Mouse (Mus musculus) neural tube, embryonic 12.5 days (tissue): ENCODE data around the gene Pomp. TPM values are rescaled to one million over a fixed set of nuclear protein-coding genes. Genes with fewer than 3 reads are reported as not detected.
"Not testable (repeated sequence)": the region's sequence is repeated elsewhere in the genome, so short reads cannot be mapped to it uniquely, and the experiment has no call there.

Experiments
- ATAC-seq: fragments of 200-750 bp; cut with Nextera tagmentation; 2 replicates; pipeline ENCODE4 v1.8.0; 2017; ENCODE audit warnings: low read depth, mild to moderate bottlenecking, moderate TSS enrichment, moderate library complexity; ENCODE audit not compliant: low FRiP score
- H3K27ac ChIP-seq: fragments of 300-500 bp; sonication (generic); 2 replicates; pipeline ENCODE4 v1.5.1; 2016
- H3K27me3 ChIP-seq: fragments of 300-500 bp; sonication (generic); replicated peaks from 2 replicates; pipeline ENCODE4 v1.6.1; 2016; ENCODE audit warnings: mild to moderate bottlenecking
- H3K36me3 ChIP-seq: fragments of 300-500 bp; sonication (generic); 2 replicates; pipeline ENCODE4 v1.6.1; 2016; ENCODE audit warnings: mild to moderate bottlenecking
- H3K4me1 ChIP-seq: fragments of 300-500 bp; sonication (generic); 2 replicates; pipeline ENCODE4 v1.6.1; 2016
- H3K4me2 ChIP-seq: fragments of 300-500 bp; sonication (generic); replicated peaks from 2 replicates; pipeline ENCODE4 v1.6.1; 2016; ENCODE audit warnings: mild to moderate bottlenecking
- H3K4me3 ChIP-seq: fragments of 300-500 bp; sonication (generic); 2 replicates; pipeline ENCODE4 v1.5.1; 2016
- H3K9ac ChIP-seq: fragments of 300-500 bp; sonication (generic); 2 replicates; pipeline ENCODE4 v1.6.1; 2016; ENCODE audit warnings: mild to moderate bottlenecking
- H3K9me3 ChIP-seq: fragments of 300-500 bp; sonication (generic); 2 replicates; pipeline ENCODE4 v1.6.1; 2016; ENCODE audit warnings: mild to moderate bottlenecking
- WGBS: fragments of 180-500 bp; shearing (Covaris S2); methylation state at CpG from one replicate; pipeline ENCODE4 v1.1.7; 2016; 5-methylcytosine and 5-hydroxymethylcytosine counted together
- polyA plus RNA-seq: library from polyadenylated mRNA; unstranded; fragments of >200 nt; fragmentation: Nextera tagmentation; extraction: Ambion mirVana; gene quantifications from 2 replicates; pipeline ENCODE4 v1.2.1, GENCODE M21; 2016

Gene Pomp
- polyA plus RNA-seq, 1 experiment from 2014 or later = 521 TPM

- Histone ChIP-seq H3K4me1 (peaks cover 14% of the 10 kb centered on the region; the same call in 1 of the 2 replicates), H3K9ac (peak within 1 kb of the TSS; percentile 58), H3K9me3 (no peaks in the 10 kb centered on the region), H3K4me2 (peak within 1 kb of the TSS; percentile 89), H3K36me3 (no peaks in the 10 kb centered on the region), H3K4me3 (peak within 1 kb of the TSS; percentile 62), H3K27me3 (peaks cover 10% of the 10 kb centered on the region), H3K27ac (no peak within 1 kb of the TSS)
- under 1% methylated on average over 47 of the region's 47 CpGs for WGBS
- peak; percentile 98 for ATAC-seq
These were observed 34.3 kb downstream of the Pomp start, which contains the start of gene Slc46a3 for GRCm38 (mm10) chr5:147894455-147895076. Gene Slc46a3 (minus strand): TSS chr5:147894815.

- no peak for ATAC-seq
- H3K27me3 ChIP-seq = peaks cover 10% of the 10 kb centered on the region
- no peak overlapping the region for H3K27ac ChIP-seq
- peaks cover 14% of the 10 kb centered on the region; the same call in 1 of the 2 replicates for H3K4me1 ChIP-seq
- no peaks in the 10 kb centered on the region for H3K9me3 ChIP-seq
- 25% methylated on average over 16 of the region's 16 CpGs for WGBS
- no peak overlapping the region for H3K9ac ChIP-seq
- H3K4me2 ChIP-seq = peak overlapping the region; percentile 89
- peak overlapping the region; percentile 62 for H3K4me3 ChIP-seq
- H3K36me3 ChIP-seq = no peaks in the 10 kb centered on the region
These were observed 35.4 kb downstream of the Pomp start for GRCm38 (mm10) chr5:147895436-147896198.

GRCm38 (mm10) chr5:147896501-147896900 lies 36.2 kb downstream of the Pomp start:
- not testable (repeated sequence) for H3K9ac ChIP-seq
- 82% methylated on average over 4 of the region's 4 CpGs for WGBS

GRCm38 (mm10) chr5:147898254-147898653 lies 38.0 kb downstream of the Pomp start:
- Histone ChIP-seq H3K9ac (no peak overlapping the region), H3K4me1 (peaks cover 8% of the 10 kb centered on the region; the same call in 1 of the 2 replicates), H3K36me3 (no peaks in the 10 kb centered on the region), H3K27ac (no peak overlapping the region), H3K4me2 (no peak overlapping the region), H3K9me3 (no peaks in the 10 kb centered on the region), H3K27me3 (peaks cover 4% of the 10 kb centered on the region), H3K4me3 (no peak overlapping the region)
- 82% methylated on average over 2 of the region's 2 CpGs for WGBS
- no peak for ATAC-seq

More at GRCm38 (mm10) chr5:147896501-147896900, 36.2 kb downstream of the Pomp start:
- H3K4me3 ChIP-seq, H3K4me2 ChIP-seq, ATAC-seq, H3K27ac ChIP-seq, H3K9me3 ChIP-seq, H3K36me3 ChIP-seq: not testable (repeated sequence)
- Histone ChIP-seq H3K4me1 (peaks cover 14% of the 10 kb centered on the region; the same call in 1 of the 2 replicates), H3K27me3 (peaks cover 10% of the 10 kb centered on the region)

- Histone ChIP-seq H3K36me3 (no peaks in the 10 kb centered on the region), H3K9ac (no peak overlapping the region), H3K4me1 (peaks cover 6% of the 10 kb centered on the region; the same call in 1 of the 2 replicates), H3K9me3 (no peaks in the 10 kb centered on the region), H3K27ac (no peak overlapping the region), H3K4me2 (no peak overlapping the region), H3K4me3 (no peak overlapping the region), H3K27me3 (no peaks in the 10 kb centered on the region)
- ATAC-seq = no peak
- WGBS = 69% methylated on average over 4 of the region's 4 CpGs
These were observed 38.8 kb downstream of the Pomp start for GRCm38 (mm10) chr5:147898968-147899549.

GRCm38 (mm10) chr5:147902008-147902757 lies 41.9 kb downstream of the Pomp start:
- ATAC-seq = no peak
- H3K9ac ChIP-seq = no peak overlapping the region
- no peak overlapping the region for H3K4me2 ChIP-seq

GRCm38 (mm10) chr5:147903166-147903565 lies 42.9 kb downstream of the Pomp start:
- no peak overlapping the region for H3K4me3 ChIP-seq
- no peaks in the 10 kb centered on the region for H3K36me3 ChIP-seq
- no peak overlapping the region for H3K4me2 ChIP-seq
- no peaks in the 10 kb centered on the region for H3K4me1 ChIP-seq
- ATAC-seq = no peak
- H3K9ac ChIP-seq = no peak overlapping the region
- no peak overlapping the region for H3K27ac ChIP-seq
- H3K27me3 ChIP-seq = no peaks in the 10 kb centered on the region
- no peaks in the 10 kb centered on the region for H3K9me3 ChIP-seq
- WGBS = 89% methylated on average over 9 of the region's 9 CpGs

More at GRCm38 (mm10) chr5:147902008-147902757, 41.9 kb downstream of the Pomp start:
- H3K4me1 ChIP-seq = no peaks in the 10 kb centered on the region
- no peaks in the 10 kb centered on the region for H3K9me3 ChIP-seq
- H3K36me3 ChIP-seq = no peaks in the 10 kb centered on the region
- no peaks in the 10 kb centered on the region for H3K27me3 ChIP-seq
- no peak overlapping the region for H3K4me3 ChIP-seq
- no peak overlapping the region for H3K27ac ChIP-seq
- 89% methylated on average over 15 of the region's 15 CpGs for WGBS

GRCm38 (mm10) chr5:147907144-147907543 lies 46.9 kb downstream of the Pomp start:
- Histone ChIP-seq H3K4me2 (no peak overlapping the region), H3K9ac (no peak overlapping the region), H3K9me3 (no peaks in the 10 kb centered on the region), H3K36me3 (no peaks in the 10 kb centered on the region), H3K27ac (no peak overlapping the region), H3K27me3 (no peaks in the 10 kb centered on the region), H3K4me1 (no peaks in the 10 kb centered on the region), H3K4me3 (no peak overlapping the region)
- WGBS = 53% methylated on average over 11 of the region's 11 CpGs
- no peak for ATAC-seq

GRCm38 (mm10) chr5:147907851-147908250 lies 47.6 kb downstream of the Pomp start:
- no peaks in the 10 kb centered on the region for H3K4me1 ChIP-seq
- H3K9ac ChIP-seq = no peak overlapping the region
- 79% methylated on average over 8 of the region's 8 CpGs for WGBS
- H3K27me3 ChIP-seq = no peaks in the 10 kb centered on the region
- no peak overlapping the region for H3K4me2 ChIP-seq
- H3K36me3 ChIP-seq = no peaks in the 10 kb centered on the region
- ATAC-seq = no peak
- no peak overlapping the region for H3K27ac ChIP-seq
- no peaks in the 10 kb centered on the region for H3K9me3 ChIP-seq
- no peak overlapping the region for H3K4me3 ChIP-seq

GRCm38 (mm10) chr5:147910807-147911509 lies 50.7 kb downstream of the Pomp start:
- Histone ChIP-seq H3K9ac (no peak overlapping the region), H3K4me3 (no peak overlapping the region), H3K27ac (no peak overlapping the region), H3K4me1 (no peaks in the 10 kb centered on the region), H3K9me3 (no peaks in the 10 kb centered on the region), H3K27me3 (no peaks in the 10 kb centered on the region), H3K36me3 (no peaks in the 10 kb centered on the region), H3K4me2 (no peak overlapping the region)
- no peak for ATAC-seq
- 89% methylated on average over 12 of the region's 12 CpGs for WGBS

- Histone ChIP-seq H3K36me3 (no peaks in the 10 kb centered on the region), H3K27me3 (no peaks in the 10 kb centered on the region)
- 80% methylated on average over 5 of the region's 5 CpGs for WGBS
These were observed 51.5 kb downstream of the Pomp start for GRCm38 (mm10) chr5:147911744-147912143.

More at GRCm38 (mm10) chr5:147911744-147912143, 51.5 kb downstream of the Pomp start:
- Histone ChIP-seq H3K4me1 (no peaks in the 10 kb centered on the region), H3K9me3 (no peaks in the 10 kb centered on the region), H3K27ac (no peak overlapping the region), H3K4me2 (no peak overlapping the region), H3K4me3 (no peak overlapping the region), H3K9ac (no peak overlapping the region)
- ATAC-seq = no peak
